Mouse (Mus musculus): ENCODE data around the gene Ssb.

- no peak for TF ChIP-seq TAL1 (conservative IDR thresholded peaks at IDR 0.05; ENCODE audit: low read depth, low read length)
- no peak for TF ChIP-seq CTCF (IDR thresholded peaks at IDR 0.05; ENCODE audit: low read depth, low read length)
- no peak for TF ChIP-seq POLR2AphosphoS5 (IDR thresholded peaks at IDR 0.05; ENCODE audit: insufficient replicate concordance, low read depth, low read length)
These were observed 32.5 kb downstream of the Ssb start for GRCm38 (mm10) chr2:69893891-69894290.
